Mouse (Mus musculus) hindbrain, postnatal 0 days (tissue): ENCODE measurements at regions not wholly inside any gene's neighbourhood (a gene's known extent, or its start where the extent isn't known, plus 50 kb on each side); places are given as distances from the start of the nearest gene placed in this dataset. TPM values are rescaled to one million over a fixed set of nuclear protein-coding genes. Genes with fewer than 3 reads are reported as not detected.

Source experiments
- ATAC-seq: fragments of 200-750 bp; cut with Nextera tagmentation; 2 replicates; pipeline ENCODE4 v1.8.0; 2017; ENCODE audit warnings: mild to moderate bottlenecking, moderate TSS enrichment, moderate library complexity
- DNase-seq: peaks from one replicate; pipeline ENCODE4 v3.0.0-alpha.2; 2015; ENCODE audit warnings: low spot score
- H3K27ac ChIP-seq: fragments of 300-500 bp; sonication (generic); 2 replicates; pipeline ENCODE4 v1.5.1; 2014; ENCODE audit warnings: mild to moderate bottlenecking
- H3K27me3 ChIP-seq: fragments of 300-500 bp; sonication (generic); 2 replicates; pipeline ENCODE4 v1.6.1; 2014; ENCODE audit warnings: low read length, mixed read lengths; ENCODE audit not compliant: insufficient read depth
- H3K36me3 ChIP-seq: fragments of 300-500 bp; sonication (generic); 2 replicates; pipeline ENCODE4 v1.6.1; 2014; ENCODE audit warnings: low read length, mixed read lengths; ENCODE audit not compliant: insufficient read depth
- H3K4me1 ChIP-seq: fragments of 300-500 bp; sonication (generic); 2 replicates; pipeline ENCODE4 v1.6.1; 2014; ENCODE audit warnings: antibody characterized with exemption, low read length, mixed read lengths; ENCODE audit not compliant: insufficient read depth
- H3K4me2 ChIP-seq: fragments of 300-500 bp; sonication (generic); 2 replicates; pipeline ENCODE4 v1.6.1; 2014; ENCODE audit warnings: low read depth, mild to moderate bottlenecking, low read length, moderate library complexity, mixed read lengths
- H3K4me3 ChIP-seq: fragments of 300-500 bp; sonication (generic); 2 replicates; pipeline ENCODE4 v1.5.1; 2014; ENCODE audit warnings: low read length
- H3K9ac ChIP-seq: fragments of 300-500 bp; sonication (generic); replicated peaks from 2 replicates; pipeline ENCODE4 v1.6.1; 2014; ENCODE audit warnings: mild to moderate bottlenecking, low read length, moderate library complexity, mixed read lengths
- H3K9me3 ChIP-seq: fragments of 300-500 bp; sonication (generic); 2 replicates; pipeline ENCODE4 v1.6.1; 2016; ENCODE audit warnings: low read length, mixed read lengths
- CTCF ChIP-seq: IDR thresholded peaks from 2 replicates; pipeline ENCODE4 v1.5.1; 2016; ENCODE audit warnings: antibody characterized with exemption, control low read depth, low read depth
- WGBS: fragments of 180-500 bp; shearing (Covaris S2); extraction: QIAGEN DNeasy Blood & Tissue Kit; methylation state at CpG from one replicate; pipeline ENCODE4 v1.1.7; 2014; 5-methylcytosine and 5-hydroxymethylcytosine counted together
- microRNA counts: library from miRNA; unstranded; fragments of <30 nt; microRNA quantifications from one replicate; lab custom pipeline; 2015
- microRNA-seq, 2 experiments: library from miRNA; unstranded; fragments of <30 nt; microRNA quantifications; one replicate each; pipeline ENCODE4; 2016

GRCm38 (mm10) chr5:82869264-82869663 is 485.7 kb downstream of the Tecrl start:
- Histone ChIP-seq H3K36me3 (no peaks in the 10 kb centered on the region), H3K9ac (no peak overlapping the region), H3K4me1 (no peaks in the 10 kb centered on the region), H3K9me3 (no peaks in the 10 kb centered on the region), H3K27ac (no peak overlapping the region), H3K4me3 (no peak overlapping the region), H3K27me3 (no peaks in the 10 kb centered on the region), H3K4me2 (no peak overlapping the region)
- WGBS = 81% methylated on average over 2 of the region's 2 CpGs
- no peak for TF ChIP-seq CTCF
- no peak for ATAC-seq
- no peak for DNase-seq

- no peak for TF ChIP-seq CTCF
- Histone ChIP-seq H3K27ac (no peak overlapping the region), H3K36me3 (no peaks in the 10 kb centered on the region), H3K4me2 (no peak overlapping the region), H3K9me3 (no peaks in the 10 kb centered on the region), H3K4me3 (no peak overlapping the region), H3K4me1 (no peaks in the 10 kb centered on the region), H3K27me3 (no peaks in the 10 kb centered on the region), H3K9ac (no peak overlapping the region)
- DNase-seq = no peak
- no peak for ATAC-seq
- 93% methylated on average over 1 of the region's 1 CpGs for WGBS
Observed at GRCm38 (mm10) chr5:82864347-82864746, 490.6 kb downstream of the Tecrl start.

- DNase-seq = no peak
- ATAC-seq = no peak
- Histone ChIP-seq H3K9me3 (no peaks in the 10 kb centered on the region), H3K27ac (no peak overlapping the region), H3K4me1 (no peaks in the 10 kb centered on the region), H3K4me3 (no peak overlapping the region), H3K4me2 (no peak overlapping the region), H3K27me3 (no peaks in the 10 kb centered on the region), H3K36me3 (no peaks in the 10 kb centered on the region), H3K9ac (no peak overlapping the region)
- 77% methylated on average over 4 of the region's 4 CpGs for WGBS
- no peak for TF ChIP-seq CTCF
Observed at GRCm38 (mm10) chr5:82825327-82825726, 529.7 kb downstream of the Tecrl start.

GRCm38 (mm10) chr5:82793197-82793596 is 561.8 kb downstream of the Tecrl start:
- ATAC-seq = no peak

More at GRCm38 (mm10) chr5:82793197-82793596, 561.8 kb downstream of the Tecrl start:
- Histone ChIP-seq H3K36me3 (no peaks in the 10 kb centered on the region), H3K4me3 (no peak overlapping the region), H3K27me3 (no peaks in the 10 kb centered on the region), H3K9ac (no peak overlapping the region), H3K9me3 (no peaks in the 10 kb centered on the region), H3K4me2 (no peak overlapping the region), H3K4me1 (no peaks in the 10 kb centered on the region), H3K27ac (no peak overlapping the region)
- no peak for DNase-seq
- WGBS = 82% methylated on average over 1 of the region's 1 CpGs
- TF ChIP-seq CTCF = no peak

MicroRNAs in the stretch of these regions (microRNA counts, 519-probe panel; counts per million panel counts)
- microRNA mmu-miR-1187 (lab: Ali Mortazavi, UCI) = not detected

Small RNA genes lying in the stretch of these regions (microRNA-seq; reads per million reads assigned to microRNA genes)
- gene Mir1187 = 0 reads per million in 2 experiments
